Mouse (Mus musculus) A20 (cell line): ENCODE results near the gene Wnt10a.
"Not testable (repeated sequence)": the region's sequence is repeated elsewhere in the genome, so short reads cannot be mapped to it uniquely, and the experiment has no call there.

Source experiments
- DNase-seq: peaks from one replicate; pipeline ENCODE4 v3.0.0-alpha.2; 2011; ENCODE audit warnings: low read depth, low spot score

Wnt10a gene

DNA sequence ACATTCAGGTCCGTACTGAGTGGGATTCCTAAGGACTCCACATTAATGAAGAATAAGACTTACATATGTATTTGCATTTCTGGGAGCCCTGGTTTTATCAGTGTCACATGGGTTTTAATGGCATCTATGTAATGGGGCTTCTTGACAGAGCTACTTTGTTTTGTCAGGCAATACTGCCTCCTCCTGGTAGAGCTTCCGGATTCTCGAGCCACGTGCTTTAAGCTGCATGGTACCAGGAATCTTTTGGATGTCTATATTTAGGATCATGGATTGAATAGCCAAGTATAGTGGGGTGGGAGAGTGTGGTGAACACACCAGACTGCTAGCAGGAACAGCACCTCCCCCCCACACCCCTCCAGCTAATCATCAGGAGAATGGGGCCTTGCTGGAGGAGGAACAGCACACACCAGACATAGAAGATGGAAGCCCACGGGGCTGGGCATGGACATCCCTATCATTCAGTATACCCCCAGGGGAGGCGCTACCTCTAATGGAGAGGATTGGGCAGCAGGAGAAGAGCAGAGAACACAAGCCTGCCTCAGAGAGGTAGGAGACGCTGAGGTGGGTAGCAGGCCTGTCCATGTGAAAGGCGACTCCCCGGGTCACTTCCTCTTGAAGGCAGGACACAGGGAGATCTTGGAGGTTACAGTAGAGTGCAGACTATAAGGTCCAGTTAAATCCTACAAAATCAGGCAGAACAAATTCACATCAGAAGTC lies 23.8 kb downstream of the Wnt10a start:
- DNase-seq, result peak; percentile 50

DNA sequence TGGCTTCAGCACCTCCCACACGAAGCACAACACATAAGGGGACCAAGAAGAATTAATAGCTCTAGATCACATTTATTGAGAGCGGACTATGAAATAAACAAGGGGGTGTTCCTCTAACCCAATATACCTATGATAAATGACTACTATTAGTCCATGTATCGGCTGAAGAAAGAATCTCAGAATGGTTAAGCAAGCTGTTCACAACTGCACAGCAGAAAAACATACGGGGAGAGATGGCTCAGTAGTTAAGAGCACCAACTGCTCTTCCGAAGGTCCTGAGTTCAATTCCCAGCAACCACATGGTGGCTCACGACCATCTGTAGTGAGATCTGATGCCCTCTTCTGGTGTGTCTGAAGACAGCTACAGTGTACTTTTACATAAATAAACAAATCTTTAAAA lies 24.6 kb downstream of the Wnt10a start:
- not testable (repeated sequence) for DNase-seq

DNA sequence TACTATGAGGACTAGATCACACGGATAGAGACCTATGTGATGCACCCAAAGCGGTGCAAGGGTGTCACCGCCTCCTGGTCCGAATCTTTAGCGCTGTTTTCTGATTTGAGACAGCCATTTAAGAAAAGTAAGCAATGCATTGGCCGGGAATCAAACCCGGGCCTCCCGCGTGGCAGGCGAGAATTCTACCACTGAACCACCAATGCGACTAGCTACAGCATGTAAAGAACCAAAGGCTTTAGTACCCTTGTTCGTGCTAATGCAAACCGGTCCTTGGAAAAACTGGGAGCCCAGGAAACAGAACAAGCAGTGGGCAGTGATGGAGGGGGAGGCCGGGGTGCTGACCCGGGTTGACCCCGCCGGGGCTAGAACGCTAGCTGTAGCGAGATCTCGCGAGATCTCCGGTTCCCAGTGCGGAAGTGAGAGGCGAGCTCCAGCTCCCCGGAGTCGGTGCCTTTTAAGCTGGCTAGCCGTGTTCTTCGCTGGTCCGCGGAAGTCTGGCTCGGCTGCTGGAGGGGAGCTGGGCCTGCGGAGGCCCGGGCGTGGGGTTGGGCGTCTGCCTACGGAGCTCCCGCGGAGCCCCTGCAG lies 25.4 kb downstream of the Wnt10a start:
- peak; percentile 96 for DNase-seq

DNA sequence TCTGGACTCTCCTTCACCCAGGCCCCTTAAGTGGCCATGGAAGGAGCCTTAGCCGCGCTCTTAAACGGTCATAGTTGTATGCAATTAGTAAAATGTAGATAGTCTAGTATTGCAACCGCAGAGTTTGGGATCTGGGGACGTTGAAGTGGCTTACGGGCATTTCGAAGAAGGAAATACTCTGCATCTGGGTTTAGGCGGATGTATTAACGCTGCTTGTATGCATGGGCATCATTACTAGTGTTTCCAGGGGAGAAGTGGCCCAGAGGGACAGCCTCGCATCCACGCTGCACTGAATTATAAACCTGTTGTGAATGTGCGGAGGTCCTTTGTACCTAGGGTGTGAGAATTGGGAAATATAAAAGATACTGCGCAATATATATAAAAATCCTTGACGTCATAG lies 25.9 kb downstream of the Wnt10a start:
- DNase-seq, result no peak

DNA sequence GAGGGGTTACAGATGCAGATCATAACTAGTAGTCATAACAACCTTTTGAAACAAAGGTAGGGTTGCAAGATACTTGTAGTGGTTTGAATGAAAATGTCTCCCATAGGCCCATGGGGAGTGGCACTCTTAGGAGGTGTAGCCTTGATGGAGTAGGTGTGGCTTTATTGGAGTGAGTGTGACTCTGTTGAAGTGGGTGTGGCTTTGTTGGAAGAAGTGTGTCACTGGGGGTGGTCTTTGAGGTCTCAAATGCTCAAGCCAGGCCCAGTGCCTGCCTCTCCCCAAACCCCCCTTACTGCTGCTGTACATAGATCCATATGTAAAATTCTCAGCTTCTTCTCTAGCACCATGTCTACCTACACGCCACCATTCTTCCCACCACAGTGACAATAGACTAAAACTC lies 27.2 kb downstream of the Wnt10a start:
- no peak for DNase-seq

DNA sequence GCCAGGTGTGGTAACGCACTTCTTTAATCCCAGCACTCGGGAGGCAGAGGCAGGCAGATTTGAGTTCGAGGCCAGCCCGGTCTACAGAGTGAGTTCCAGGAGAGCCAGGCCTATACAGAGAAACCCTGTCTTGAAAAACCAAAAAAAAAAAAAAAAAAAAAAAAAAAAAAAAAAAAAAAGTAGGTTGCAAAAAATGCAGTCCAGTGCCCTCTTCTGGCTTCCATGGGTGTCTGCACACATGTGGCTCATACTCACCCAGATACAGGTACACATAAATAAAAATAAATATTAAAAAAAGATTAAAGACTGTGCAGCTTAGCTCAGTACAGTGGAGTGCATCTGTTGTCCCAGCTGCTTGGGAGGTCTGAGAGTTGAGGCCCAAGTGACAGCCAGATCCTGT lies 32.3 kb downstream of the Wnt10a start:
- not testable (repeated sequence) for DNase-seq

DNA sequence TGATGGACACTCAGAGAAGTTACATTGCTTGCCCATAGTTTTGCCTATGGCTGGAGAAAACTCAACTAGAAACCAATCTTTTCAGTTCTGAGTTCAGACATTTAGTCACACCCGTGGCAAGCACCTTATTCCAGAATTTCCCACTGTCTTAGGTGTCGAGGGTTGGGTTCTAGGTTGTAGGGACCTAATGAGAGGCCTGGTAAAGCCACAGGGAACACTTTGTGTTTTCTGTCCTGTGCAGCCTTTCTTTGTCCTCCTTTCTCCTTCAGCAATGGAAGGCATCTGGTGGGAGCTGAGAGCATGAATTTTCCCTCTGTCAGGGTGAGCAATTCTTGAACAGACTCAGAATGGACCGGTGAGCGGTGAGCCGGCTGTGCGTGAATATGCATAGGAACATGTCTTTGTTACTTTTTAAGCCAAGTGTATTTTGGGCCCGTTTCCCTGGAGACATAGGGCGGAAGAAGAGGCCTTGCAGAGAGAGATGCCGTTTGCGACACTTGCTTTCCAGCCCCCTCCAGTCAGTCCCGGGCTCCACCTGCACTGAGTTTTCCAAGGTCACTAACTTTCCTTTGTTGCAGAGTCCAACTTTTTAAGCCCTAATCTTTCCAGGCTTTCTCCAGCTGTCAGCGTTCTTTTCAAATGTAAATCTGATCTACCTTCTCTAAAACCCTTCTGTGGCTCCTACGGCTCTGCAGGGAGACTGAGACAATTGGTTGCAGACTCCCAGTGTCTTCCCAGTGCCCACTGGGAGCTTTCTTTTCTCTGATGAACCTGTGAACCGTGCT lies 33.4 kb downstream of the Wnt10a start:
- DNase-seq, result no peak

DNA sequence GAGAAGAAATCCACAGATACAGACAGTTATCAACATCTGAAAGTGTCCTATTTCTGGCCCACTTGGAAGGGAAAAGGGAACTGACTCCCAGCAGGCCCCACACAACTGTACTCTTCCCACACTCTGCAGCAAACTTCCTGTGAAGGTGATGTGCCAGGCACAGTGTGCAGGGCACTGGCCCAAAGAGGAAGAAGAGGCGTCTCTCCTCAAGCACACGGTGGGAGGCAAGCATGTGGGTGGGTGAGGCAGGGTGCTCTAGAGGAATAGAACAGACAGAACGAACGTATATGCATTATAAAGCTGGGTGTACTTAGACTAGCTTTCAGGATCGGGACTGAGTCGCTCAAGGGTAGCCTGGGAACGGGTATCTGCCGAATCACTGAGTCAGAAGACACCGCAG lies 38.7 kb downstream of the Wnt10a start:
- no peak for DNase-seq

DNA sequence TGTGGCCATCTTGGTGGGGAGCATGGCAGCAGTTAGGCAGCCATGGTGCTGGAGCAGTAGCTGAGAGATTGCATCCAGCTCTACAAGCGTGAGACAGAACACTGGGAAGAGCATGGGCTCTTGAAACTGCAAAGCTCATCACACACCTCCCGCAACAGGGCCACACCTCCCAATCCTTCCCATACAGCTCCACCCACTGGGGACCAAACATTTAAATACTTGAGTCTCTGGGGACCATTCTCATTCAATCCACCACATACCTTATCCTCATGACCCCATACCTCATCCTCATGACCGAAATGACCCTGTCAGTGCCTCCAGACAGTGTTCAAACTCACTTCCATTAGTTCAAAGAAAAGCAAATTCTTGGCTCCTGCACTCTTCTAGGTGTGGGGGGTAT lies 41.9 kb downstream of the Wnt10a start:
- no peak for DNase-seq

DNA sequence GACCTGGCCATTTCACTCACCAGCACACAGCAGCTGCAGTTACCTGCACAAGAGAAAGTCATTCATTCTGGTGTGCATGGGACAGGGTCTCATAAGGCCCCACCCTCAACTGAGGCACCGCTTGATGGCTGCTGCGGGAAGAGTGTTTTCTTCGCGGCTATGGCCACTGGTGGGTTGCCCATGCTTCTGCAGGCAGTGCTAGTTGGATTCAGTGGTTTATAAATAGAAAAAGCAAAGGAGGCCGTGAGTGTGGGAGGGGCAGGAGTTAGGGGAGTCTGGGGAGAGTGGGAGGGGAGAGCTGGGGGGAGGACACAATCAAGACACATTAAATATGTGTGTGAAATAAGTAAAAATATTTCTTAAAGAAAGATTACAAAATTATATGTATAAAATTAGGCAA lies 51.8 kb downstream of the Wnt10a start:
- no peak for DNase-seq

DNA sequence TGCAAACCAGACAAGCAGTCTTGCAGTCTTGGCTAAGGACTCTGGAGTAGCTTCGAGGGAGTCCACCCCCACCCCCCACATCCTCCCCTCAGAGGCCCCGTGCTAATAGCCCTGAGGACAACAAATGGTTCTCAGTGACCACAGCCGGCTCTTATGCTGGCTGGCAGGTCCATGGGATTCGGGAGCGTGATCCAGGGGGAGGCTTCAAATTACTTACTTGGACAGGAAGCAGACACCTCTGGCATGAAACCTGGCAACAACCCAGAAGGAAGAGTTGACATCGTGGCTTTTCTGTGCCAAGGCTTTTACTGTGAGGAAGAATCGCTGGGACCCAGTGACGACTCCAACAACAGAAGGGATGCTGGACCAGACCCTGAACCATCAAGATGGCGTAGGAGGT lies 55.0 kb downstream of the Wnt10a start:
- DNase-seq, result no peak

DNA sequence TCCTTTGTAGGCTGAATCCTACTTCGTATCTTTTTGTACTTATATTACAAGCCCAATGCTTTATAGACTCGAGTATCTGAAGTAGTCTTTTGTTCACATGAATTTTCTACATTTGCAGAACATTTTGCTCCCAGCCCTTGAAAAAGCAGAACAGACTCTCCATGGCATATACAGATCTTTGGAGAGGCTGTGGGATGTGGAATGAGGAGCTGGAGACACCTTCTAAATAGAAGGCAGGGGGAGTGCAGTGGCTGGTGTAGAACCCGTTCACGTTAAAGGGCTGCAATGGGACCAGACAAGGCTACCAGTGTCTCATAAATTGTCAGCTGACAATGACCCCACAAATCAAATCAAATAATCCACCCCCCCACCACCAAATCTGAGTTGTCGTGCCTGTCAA lies 57.6 kb downstream of the Wnt10a start:
- DNase-seq, result no peak

DNA sequence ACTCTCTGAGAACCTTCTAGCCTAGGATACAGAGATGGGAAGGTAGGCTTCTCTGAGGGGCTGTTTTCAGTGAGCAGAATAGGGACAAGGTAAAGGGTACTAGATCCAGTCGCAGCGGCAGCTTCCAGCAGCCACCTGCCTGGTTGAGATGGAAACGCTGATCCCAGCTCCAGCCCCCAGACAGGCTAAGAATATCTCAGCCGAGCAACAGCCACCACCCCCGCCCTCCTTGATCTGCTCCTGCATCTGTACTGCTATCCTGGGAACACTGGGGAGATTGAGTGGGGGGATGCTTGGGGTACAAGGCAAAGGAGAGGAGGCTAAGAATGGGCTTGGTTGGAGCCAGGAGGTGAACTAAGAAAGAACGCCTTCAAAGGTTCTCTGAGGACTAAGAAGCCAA lies 58.9 kb downstream of the Wnt10a start:
- no peak for DNase-seq

DNA sequence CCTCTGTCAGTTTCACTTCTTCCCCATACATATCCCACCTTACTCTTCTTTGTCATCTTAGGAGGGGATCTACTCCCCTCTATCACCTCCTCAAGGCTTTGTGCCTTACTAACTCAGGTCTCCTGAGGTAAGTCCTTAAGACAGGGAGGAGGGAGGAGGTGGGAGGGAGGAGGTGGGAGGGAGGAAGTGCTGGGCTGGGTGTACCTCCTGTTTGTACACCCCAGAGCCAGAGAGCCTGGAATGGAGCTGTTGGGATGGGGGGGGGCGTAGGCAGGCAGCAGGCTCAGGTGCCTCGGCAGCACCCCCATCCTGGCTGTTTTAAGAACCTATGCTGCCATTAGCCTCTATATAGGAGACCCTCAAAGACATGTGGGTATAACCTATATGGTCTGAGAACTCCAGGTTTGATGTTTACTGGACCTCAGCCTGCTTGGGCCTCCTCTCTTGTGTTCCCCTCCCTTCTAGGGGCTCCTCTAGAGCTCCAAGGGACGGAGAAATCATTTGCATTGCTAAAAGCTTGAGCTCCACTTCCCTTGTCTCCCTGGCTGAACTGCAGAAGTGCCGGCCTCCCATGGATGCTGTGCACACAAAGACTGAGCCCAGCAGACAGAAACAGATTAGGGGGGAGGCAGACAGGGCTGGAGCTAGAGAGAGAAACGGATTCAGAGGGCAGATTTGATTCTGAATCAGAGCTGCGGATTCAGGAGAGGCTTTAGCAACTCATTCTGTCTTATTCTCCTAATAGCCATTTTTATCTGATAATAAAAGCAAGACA lies 59.9 kb downstream of the Wnt10a start:
- DNase-seq, result no peak
